Mouse (Mus musculus): ENCODE data around the gene Zfp865.

DNA sequence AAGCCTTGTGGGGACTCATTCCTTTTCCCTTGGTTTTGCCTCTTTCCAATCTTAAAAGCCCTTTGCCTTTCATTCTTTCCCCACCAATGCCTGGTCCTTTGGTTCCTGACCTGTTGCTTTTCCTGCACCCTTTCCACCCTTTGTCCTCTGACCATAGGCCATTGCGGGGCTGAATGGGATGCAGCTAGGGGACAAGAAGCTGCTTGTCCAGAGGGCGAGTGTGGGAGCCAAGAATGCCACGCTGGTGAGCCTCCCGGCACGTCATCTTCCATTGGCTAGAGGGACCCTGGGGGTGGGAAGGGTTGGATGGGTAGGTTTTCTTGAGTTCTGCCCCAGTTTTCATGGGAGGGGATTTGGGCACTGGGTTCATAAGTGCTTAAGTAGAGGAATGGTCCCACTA is 54.8 kb downstream of the Zfp865 start:
- TF ChIP-seq CTCF (IDR thresholded peaks at IDR 0.05; ENCODE audit: control insufficient read depth, insufficient read depth, insufficient replicate concordance, low read depth, low read length) (no peak), POLR2A (IDR thresholded peaks at IDR 0.05; ENCODE audit: control insufficient read depth, low read depth, low read length) (no peak)
